Mouse (Mus musculus) liver, embryonic 15.5 days (tissue): ENCODE data around the gene Glrx5. TPM values are rescaled to one million over a fixed set of nuclear protein-coding genes. Genes with fewer than 3 reads are reported as not detected.

Experiments
- microRNA-seq: library from miRNA; unstranded; fragments of <30 nt; microRNA quantifications from one replicate; pipeline ENCODE4, GENCODE M21; 2016
- polyA plus RNA-seq: library from polyadenylated mRNA; unstranded; fragments of >200 nt; fragmentation: Nextera tagmentation; extraction: Ambion mirVana; gene quantifications from 2 replicates; pipeline ENCODE4 v1.2.1, GENCODE M21; 2015

Gene Glrx5
- polyA plus RNA-seq, 1 experiment from 2014 or later: 514 TPM

Small RNAs within 50 kb of the gene (microRNA-seq; reads per million reads assigned to microRNA genes)
- 3.6 reads per million, percentile 9 among the genes with 10 or more reads in this experiment for gene Mir3069

Other genes with a start within 250 kb of the Glrx5 start
- 0.47 and 0.71 TPM in 2 replicates for gene Clmn, start 167.6 kb upstream of the Glrx5 start, polyA plus RNA-seq
- gene Syne3, start 22.9 kb upstream of the Glrx5 start, polyA plus RNA-seq: 2.9 and 3.0 TPM in 2 replicates
- gene Tcl1b2, start 113.3 kb downstream of the Glrx5 start, polyA plus RNA-seq: not detected in 2 replicates
- not detected in 2 replicates for gene Tcl1b1, start 127.0 kb downstream of the Glrx5 start, polyA plus RNA-seq
- not detected in 2 replicates for gene Tcl1b5, start 143.7 kb downstream of the Glrx5 start, polyA plus RNA-seq
- not detected in 2 replicates for gene Tcl1b3, start 158.4 kb downstream of the Glrx5 start, polyA plus RNA-seq
- not detected in 2 replicates for gene Tcl1b4, start 169.3 kb downstream of the Glrx5 start, polyA plus RNA-seq
- gene Tcl1, start 190.1 kb downstream of the Glrx5 start, polyA plus RNA-seq: not detected in 2 replicates